Mouse (Mus musculus) limb, embryonic 14.5 days (tissue): ENCODE data around the gene Ints4. TPM values are rescaled to one million over a fixed set of nuclear protein-coding genes. Genes with fewer than 3 reads are reported as not detected.

Experiments
- ATAC-seq: fragments of 200-750 bp; cut with Nextera tagmentation; 2 replicates; pipeline ENCODE4 v1.8.0; 2017; ENCODE audit warnings: low read depth, moderate number of reproducible peaks, moderate TSS enrichment; ENCODE audit not compliant: low FRiP score
- DNase-seq: peaks from one replicate; pipeline ENCODE4 v3.0.0-alpha.2; 2015; ENCODE audit warnings: low spot score
- H3K27ac ChIP-seq: fragments of 300-500 bp; sonication (generic); replicated peaks from 2 replicates; pipeline ENCODE4 v1.5.1; 2014; ENCODE audit warnings: low read depth, mild to moderate bottlenecking, low read length, moderate library complexity, mixed read lengths
- H3K27me3 ChIP-seq: fragments of 300-500 bp; sonication (generic); 2 replicates; pipeline ENCODE4 v1.6.1; 2014; ENCODE audit warnings: low read length, mixed read lengths; ENCODE audit not compliant: control insufficient read depth, insufficient read depth
- H3K36me3 ChIP-seq: fragments of 300-500 bp; sonication (generic); 2 replicates; pipeline ENCODE4 v1.6.1; 2014; ENCODE audit warnings: mild to moderate bottlenecking, low read length, moderate library complexity, mixed read lengths; ENCODE audit not compliant: control insufficient read depth, insufficient read depth
- H3K4me1 ChIP-seq: fragments of 300-500 bp; sonication (generic); 2 replicates; pipeline ENCODE4 v1.6.1; 2014; ENCODE audit warnings: antibody characterized with exemption, low read length, mixed read lengths; ENCODE audit not compliant: control insufficient read depth, insufficient read depth
- H3K4me2 ChIP-seq: fragments of 300-500 bp; sonication (generic); replicated peaks from 2 replicates; pipeline ENCODE4 v1.6.1; 2014; ENCODE audit warnings: low read depth, mild to moderate bottlenecking, low read length, moderate library complexity; ENCODE audit not compliant: severe bottlenecking
- H3K4me3 ChIP-seq: fragments of 300-500 bp; sonication (generic); replicated peaks from 2 replicates; pipeline ENCODE4 v1.5.1; 2014; ENCODE audit warnings: low read length
- H3K9ac ChIP-seq: fragments of 300-500 bp; sonication (generic); 2 replicates; pipeline ENCODE4 v1.6.1; 2014; ENCODE audit warnings: mild to moderate bottlenecking, low read depth, low read length, moderate library complexity; ENCODE audit not compliant: severe bottlenecking
- H3K9me3 ChIP-seq: fragments of 300-500 bp; sonication (generic); 2 replicates; pipeline ENCODE4 v1.6.1; 2016; ENCODE audit warnings: low read length; ENCODE audit not compliant: control insufficient read depth
- POLR2A ChIP-seq: fragments of 200-500 bp; IDR thresholded peaks from 2 replicates; pipeline ENCODE4 v1.8.0; 2012; ENCODE audit warnings: inconsistent platforms, mild to moderate bottlenecking, moderate library complexity, borderline replicate concordance; ENCODE audit not compliant: insufficient read depth, insufficient read length; ENCODE audit errors: extremely low read depth
- WGBS: fragments of 180-500 bp; shearing (Covaris S2); extraction: QIAGEN DNeasy Blood & Tissue Kit; methylation state at CpG from one replicate; pipeline ENCODE4 v1.1.7; 2014; 5-methylcytosine and 5-hydroxymethylcytosine counted together
- polyA plus RNA-seq, 2 experiments: library from polyadenylated mRNA; depleted of rRNA in 1 of 2; stranded (reverse) in 1 of 2; unstranded in 1 of 2; fragments of >200 nt; fragmentation: Nextera tagmentation in 1 of 2; extraction: Ambion mirVana in 1 of 2; gene quantifications; 2 replicates each; pipeline versions ENCODE4 v1.2.1 to v1.2.3; 2012 to 2014

The Ints4 gene
- polyA plus RNA-seq, 2 experiments = 50.6 to 75.8 TPM

- Histone ChIP-seq H3K9me3 (no peaks in the 10 kb centered on the region), H3K4me3 (no peak overlapping the region), H3K36me3 (peaks cover 55% of the 10 kb centered on the region), H3K4me1 (no peaks in the 10 kb centered on the region), H3K4me2 (no peak overlapping the region), H3K9ac (no peak overlapping the region), H3K27ac (no peak overlapping the region), H3K27me3 (no peaks in the 10 kb centered on the region)
- no peak for TF ChIP-seq POLR2A
- no peak for ATAC-seq
- WGBS = 95% methylated on average over 4 of the region's 4 CpGs
- no peak for DNase-seq
Observed at GRCm38 (mm10) chr7:97492420-97492819, 11.7 kb downstream of the Ints4 start.

GRCm38 (mm10) chr7:97495052-97495451, 14.3 kb downstream of the Ints4 start:
- H3K36me3 ChIP-seq = peaks cover 52% of the 10 kb centered on the region

GRCm38 (mm10) chr7:97500555-97501209, 19.9 kb downstream of the Ints4 start:
- WGBS = 80% methylated on average over 5 of the region's 5 CpGs
- DNase-seq = no peak
- peaks cover 38% of the 10 kb centered on the region for H3K36me3 ChIP-seq
- H3K9ac ChIP-seq = no peak overlapping the region
- no peak overlapping the region for H3K4me2 ChIP-seq
- no peaks in the 10 kb centered on the region for H3K4me1 ChIP-seq
- H3K4me3 ChIP-seq = no peak overlapping the region
- H3K9me3 ChIP-seq = no peaks in the 10 kb centered on the region
- no peak overlapping the region for H3K27ac ChIP-seq
- no peak for ATAC-seq
- TF ChIP-seq POLR2A = no peak
- H3K27me3 ChIP-seq = no peaks in the 10 kb centered on the region

More at GRCm38 (mm10) chr7:97495052-97495451, 14.3 kb downstream of the Ints4 start:
- Histone ChIP-seq H3K9ac (no peak overlapping the region), H3K27me3 (no peaks in the 10 kb centered on the region), H3K4me3 (no peak overlapping the region), H3K4me1 (no peaks in the 10 kb centered on the region), H3K4me2 (no peak overlapping the region), H3K9me3 (no peaks in the 10 kb centered on the region), H3K27ac (no peak overlapping the region)
- TF ChIP-seq POLR2A = no peak
- ATAC-seq (no peak), DNase-seq (no peak)

GRCm38 (mm10) chr7:97514786-97515185, 34.0 kb downstream of the Ints4 start:
- Histone ChIP-seq H3K9me3 (no peaks in the 10 kb centered on the region), H3K36me3 (peaks cover 84% of the 10 kb centered on the region), H3K4me2 (no peak overlapping the region), H3K27ac (no peak overlapping the region), H3K9ac (no peak overlapping the region), H3K4me1 (no peaks in the 10 kb centered on the region), H3K27me3 (no peaks in the 10 kb centered on the region), H3K4me3 (no peak overlapping the region)
- no peak for ATAC-seq
- 88% methylated on average over 1 of the region's 1 CpGs for WGBS
- no peak for DNase-seq
- TF ChIP-seq POLR2A = no peak

DNA sequence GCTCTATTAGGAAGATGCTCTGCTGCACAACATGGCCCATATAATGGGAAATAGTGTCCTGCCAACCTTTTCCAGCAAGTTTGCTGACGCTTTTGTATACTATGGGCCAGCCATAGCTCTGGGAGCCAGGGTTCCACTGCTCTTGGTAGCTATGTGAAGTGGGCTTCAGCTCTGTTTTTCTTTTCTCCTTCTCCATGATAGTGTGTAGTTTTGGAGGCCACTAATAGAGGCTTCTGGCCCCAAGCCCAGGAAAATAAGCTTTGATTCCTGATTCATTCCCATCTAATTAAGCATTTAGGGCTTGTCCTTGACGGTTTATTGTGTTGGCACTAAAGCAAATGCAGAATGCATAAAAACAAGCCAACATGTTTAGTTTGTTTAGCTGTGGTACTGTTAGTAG, 39.2 kb downstream of the Ints4 start:
- H3K4me3 ChIP-seq = no peak overlapping the region
- H3K9ac ChIP-seq = no peak overlapping the region
- no peaks in the 10 kb centered on the region for H3K4me1 ChIP-seq
- DNase-seq = no peak
- WGBS = 85% methylated on average over 2 of the region's 2 CpGs
- no peak overlapping the region for H3K27ac ChIP-seq
- no peak for ATAC-seq
- no peak for TF ChIP-seq POLR2A
- peaks cover 76% of the 10 kb centered on the region for H3K36me3 ChIP-seq
- no peaks in the 10 kb centered on the region for H3K9me3 ChIP-seq
- no peak overlapping the region for H3K4me2 ChIP-seq
- no peaks in the 10 kb centered on the region for H3K27me3 ChIP-seq

DNA sequence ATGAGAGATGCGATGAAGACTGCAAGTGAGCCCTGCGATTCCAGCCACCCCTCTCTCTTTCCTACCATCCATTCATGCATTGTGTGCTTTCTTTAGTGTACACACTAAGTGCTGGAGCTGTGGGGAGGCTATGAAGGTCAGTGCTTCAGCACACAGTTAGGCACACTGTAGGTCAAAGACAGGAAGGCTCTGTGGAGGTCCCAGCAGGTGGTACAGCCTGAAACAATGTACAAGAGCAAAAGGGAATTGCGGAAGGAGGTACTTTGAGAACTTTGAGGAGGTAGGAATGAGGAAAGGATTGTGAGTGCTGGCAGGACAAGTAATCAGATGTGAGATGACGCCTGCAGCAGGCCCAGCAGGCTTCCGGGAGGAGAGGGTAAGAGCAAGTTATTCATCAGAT, 54.8 kb downstream of the Ints4 start:
- no peak for ATAC-seq
- peaks cover 88% of the 10 kb centered on the region for H3K36me3 ChIP-seq
- 88% methylated on average over 5 of the region's 5 CpGs for WGBS

More for the DNA sequence above, 54.8 kb downstream of the Ints4 start:
- Histone ChIP-seq H3K9me3 (no peaks in the 10 kb centered on the region), H3K4me2 (no peak overlapping the region), H3K27ac (no peak overlapping the region), H3K4me1 (no peaks in the 10 kb centered on the region), H3K4me3 (no peak overlapping the region), H3K9ac (no peak overlapping the region), H3K27me3 (no peaks in the 10 kb centered on the region)
- no peak for TF ChIP-seq POLR2A
- DNase-seq = no peak
